ENCODE assay signal across 10 mouse cellular contexts in genomic region chr10:87016151-87016692, GRCm38 (mm10). TPM values are rescaled to one million over a fixed set of nuclear protein-coding genes. Genes with fewer than 3 reads are reported as not detected.
DNase-seq lines count a peak whose midpoint lies in the region; ATAC-seq and TF ChIP-seq lines count a peak whose summit lies in the region.
"Had no signal": no experiment of that assay in that cellular context is flagged by ENCODE, and none has a peak within 500 bp of the region (broad histone marks: within the 10 kb centered on the region; RNA-seq: fewer than 3 reads in every experiment).

No protein-coding gene starts in this region.

- WGBS in heart, embryonic 14.5 days, result 25% methylated on average over 9 of the region's 9 CpGs
- WGBS in forebrain, embryonic 13.5 days, result 10% methylated on average over 9 of the region's 9 CpGs
- 31% methylated on average over 9 of the region's 9 CpGs for WGBS in midbrain, embryonic 11.5 days

- 0 out of 2 replicates have a peak, but pooled peaks cover 3% of the 10 kb centered on the region for H3K27me3 ChIP-seq in heart, embryonic 14.5 days (ENCODE audit: control insufficient read depth, insufficient read depth, low read length)
- H3K27me3 ChIP-seq in CH12.LX (replicated peaks), result no peaks in the 10 kb centered on the region
- 0 out of 2 replicates have a peak, but pooled peaks cover 2% of the 10 kb centered on the region for H3K27me3 ChIP-seq in forebrain, embryonic 13.5 days
- H3K27me3 ChIP-seq in midbrain, embryonic 11.5 days (ENCODE audit: control insufficient read depth, insufficient read depth, low read length), result no peaks in the 10 kb centered on the region
- H3K27me3 ChIP-seq: liver, embryonic 15.5 days had no signal

- TF ChIP-seq RAD21 in CH12.LX (IDR thresholded peaks at IDR 0.05; ENCODE audit: low read depth, low read length), result no peak

- H3K9me3 ChIP-seq in heart, embryonic 14.5 days (ENCODE audit: control insufficient read depth, low read length), result no peaks in the 10 kb centered on the region
- H3K9me3 ChIP-seq in CH12.LX (replicated peaks; ENCODE audit: low read length), result no peaks in the 10 kb centered on the region
- no peaks in the 10 kb centered on the region for H3K9me3 ChIP-seq in forebrain, embryonic 13.5 days (replicated peaks)
- H3K9me3 ChIP-seq in midbrain, embryonic 11.5 days (ENCODE audit: control insufficient read depth, low read length), result no peaks in the 10 kb centered on the region
- H3K9me3 ChIP-seq: liver, embryonic 15.5 days had no signal

- H3K27ac ChIP-seq in heart, embryonic 14.5 days (replicated peaks in 1 of 2; ENCODE audit: control insufficient read depth in 1 of 2, insufficient read depth in 1 of 2, low read depth in 2 of 2, low read length in 2 of 2), result no peak overlapping the region
- no peak overlapping the region for H3K27ac ChIP-seq in CH12.LX (ENCODE audit: insufficient read depth, low read depth)
- H3K27ac ChIP-seq in forebrain, embryonic 13.5 days, result no peak overlapping the region
- H3K27ac ChIP-seq in midbrain, embryonic 11.5 days (ENCODE audit: low read depth, low read length), result no peak overlapping the region
- H3K27ac ChIP-seq: liver, embryonic 15.5 days had no signal

- no peak for DNase-seq in heart, postnatal 25 days (ENCODE audit: low spot score)
- no peak for DNase-seq in CH12.LX (ENCODE audit: extremely low read depth)
- peak; percentile 89 for DNase-seq in midbrain, embryonic 11.5 days (ENCODE audit: low spot score, missing footprints)
- no peak for DNase-seq in right cerebral cortex, postnatal 25 days
- DNase-seq: gastrocnemius, postnatal 10 days had no signal

- H3K36me3 ChIP-seq in heart, embryonic 14.5 days (ENCODE audit: control insufficient read depth, insufficient read depth, low read length), result no peaks in the 10 kb centered on the region
- no peaks in the 10 kb centered on the region for H3K36me3 ChIP-seq in CH12.LX (replicated peaks in 1 of 2; ENCODE audit: control insufficient read depth in 1 of 2, insufficient read depth in 1 of 2, low read length in 1 of 2)
- no peaks in the 10 kb centered on the region for H3K36me3 ChIP-seq in forebrain, embryonic 13.5 days (ENCODE audit: poor library complexity, severe bottlenecking)
- H3K36me3 ChIP-seq in midbrain, embryonic 11.5 days (ENCODE audit: control insufficient read depth, insufficient read depth, low read length), result no peaks in the 10 kb centered on the region
- H3K36me3 ChIP-seq: liver, embryonic 15.5 days had no signal

- no peak for TF ChIP-seq EP300 in CH12.LX (IDR thresholded peaks at IDR 0.05; ENCODE audit: low read length)

- peak; percentile 31; the same call in 1 of the 2 replicates for ATAC-seq in heart, embryonic 14.5 days (ENCODE audit: insufficient number of reproducible peaks, insufficient read depth, low FRiP score, low read depth)
- peak; percentile 63 for ATAC-seq in forebrain, embryonic 13.5 days
- ATAC-seq in midbrain, embryonic 11.5 days (ENCODE audit: low FRiP score), result peak; percentile 84
- ATAC-seq in erythroid progenitor cell, adult 5-6 weeks (replicated peaks; ENCODE audit: low FRiP score, poor library complexity, severe bottlenecking), result no peak
- ATAC-seq in CD4-positive, CD25-positive, alpha-beta regulatory T cell, adult 4 months, result no peak

- H3K4me2 ChIP-seq in heart, embryonic 14.5 days (ENCODE audit: low read length), result no peak overlapping the region
- no peak overlapping the region for H3K4me2 ChIP-seq in CH12.LX (ENCODE audit: insufficient read depth, low read depth, poor library complexity, severe bottlenecking)
- H3K4me2 ChIP-seq in forebrain, embryonic 13.5 days, result peak overlapping the region; percentile 13; the same call in 1 of the 2 replicates
- no peak overlapping the region for H3K4me2 ChIP-seq in midbrain, embryonic 11.5 days
- H3K4me2 ChIP-seq: liver, embryonic 15.5 days had no signal

- TF ChIP-seq POLR2A in CH12.LX (IDR thresholded peaks at IDR 0.05; ENCODE audit: low read depth, low read length), result no peak

- H3K4me3 ChIP-seq in heart, embryonic 14.5 days (ENCODE audit: control insufficient read depth in 1 of 2, insufficient read depth in 1 of 2, low read depth in 1 of 2, low read length in 2 of 2), result no peak overlapping the region
- H3K4me3 ChIP-seq in CH12.LX (replicated peaks in 1 of 3; ENCODE audit: low read depth in 2 of 3, low read length in 2 of 3, poor library complexity in 1 of 3), result no peak overlapping the region
- H3K4me3 ChIP-seq in forebrain, embryonic 13.5 days, result no peak overlapping the region
- no peak overlapping the region for H3K4me3 ChIP-seq in midbrain, embryonic 11.5 days (ENCODE audit: low read depth, low read length)
- H3K4me3 ChIP-seq: liver, embryonic 15.5 days had no signal

- no peaks in the 10 kb centered on the region for H3K79me2 ChIP-seq in CH12.LX (replicated peaks; ENCODE audit: control insufficient read depth, extremely low read depth, insufficient read depth, poor library complexity, severe bottlenecking)

- no peak overlapping the region for H3K9ac ChIP-seq in heart, embryonic 14.5 days (ENCODE audit: low read length)
- no peak overlapping the region for H3K9ac ChIP-seq in CH12.LX (ENCODE audit: insufficient read depth, low read depth)
- no peak overlapping the region for H3K9ac ChIP-seq in forebrain, embryonic 13.5 days
- H3K9ac ChIP-seq in midbrain, embryonic 11.5 days (ENCODE audit: low read length), result no peak overlapping the region
- H3K9ac ChIP-seq: liver, embryonic 15.5 days had no signal

- peaks cover 5 to 14% of the 10 kb centered on the region in 2 experiments for H3K4me1 ChIP-seq in heart, embryonic 14.5 days (ENCODE audit: control insufficient read depth in 2 of 2, insufficient read depth in 2 of 2, low read length in 2 of 2)
- 0 out of 4 replicates have a peak, but pooled peaks cover 0 to 5% of the 10 kb centered on the region in 2 experiments for H3K4me1 ChIP-seq in CH12.LX (ENCODE audit: control insufficient read depth in 1 of 2, insufficient read depth in 2 of 2)
- peaks cover 16% of the 10 kb centered on the region for H3K4me1 ChIP-seq in forebrain, embryonic 13.5 days
- H3K4me1 ChIP-seq in midbrain, embryonic 11.5 days (ENCODE audit: control insufficient read depth, insufficient read depth, low read length), result peaks cover 11% of the 10 kb centered on the region
- H3K4me1 ChIP-seq: liver, embryonic 15.5 days had no signal

- TF ChIP-seq CTCF in CH12.LX (conservative IDR thresholded peaks at IDR 0.05 in 1 of 2, IDR thresholded peaks at IDR 0.05 in 1 of 2; ENCODE audit: low read depth in 2 of 2, low read length in 2 of 2), result no peak

- dilution Hi-C loops in CH12.LX (cut with MboI; ENCODE audit: extremely low pct_ligation_motif_present, extremely low pct_unique_long_range_greater_than_20kb, low sequenced_read_pairs), result no loop called here

- in situ Hi-C loops in CH12.LX (cut with MboI; ENCODE audit: low pct_ligation_motif_present, low pct_unique_long_range_greater_than_20kb, low sequenced_read_pairs), result no loop called here

- intact Hi-C loops in heart, postnatal 25 days (cut with DNase I), result no loop called here

TF ChIP-seq in CH12.LX, 34 proteins besides CTCF, POLR2A, EP300 and RAD21:
- TF ChIP-seq MAX (IDR thresholded peaks at IDR 0.05; ENCODE audit: low read length) (no peak), USF2 (conservative IDR thresholded peaks at IDR 0.05; ENCODE audit: low read depth, low read length) (peak; percentile 23; the same call in 1 of the 2 replicates), USF1 (IDR thresholded peaks at IDR 0.05; ENCODE audit: low read depth, low read length) (peak; percentile 15; the same call in 1 of the 2 replicates), BHLHE40 (IDR thresholded peaks at IDR 0.05; ENCODE audit: low read depth, low read length) (peak; percentile 45; the same call in 1 of the 2 replicates)

RNA-seq across cellular contexts. Expression of gene Stab2, which starts 8.4 kb away (rescaled TPM):
- 0.59 and 0.89 TPM in 2 replicates for polyA plus RNA-seq in heart, embryonic 14.5 days (2014; fragmentation: Nextera tagmentation; extraction: Ambion mirVana)
- under 1 TPM; 0.08 to 0.20 TPM for total RNA-seq in heart, postnatal 25 days (2021)
- total RNA-seq in CH12.LX (2012; rRNA removed) (not detected in 2 replicates), CH12.LX (2014; rRNA removed) (not detected in 2 replicates)
- 0.09 and 0.12 TPM in 2 replicates for polyA plus RNA-seq in CH12.LX (2012; ENCODE audit: insufficient read length, low read depth)
- polyA plus RNA-seq in forebrain, embryonic 13.5 days (2015; fragmentation: Nextera tagmentation; extraction: Ambion mirVana), result 0.09 TPM in 1 of 2 replicates, not detected in the other
- polyA plus RNA-seq in midbrain, embryonic 11.5 days (2014; fragmentation: Nextera tagmentation; extraction: Ambion mirVana), result 0.25 and 0.26 TPM in 2 replicates
- 0.84 and 20.2 TPM in 2 replicates for total RNA-seq in erythroid progenitor cell, adult 5-6 weeks (2015; ENCODE audit: low replicate concordance)
- 0.15 and 1.4 TPM in 2 replicates for total RNA-seq in erythroid progenitor cell, adult 5-6 weeks (2017; ENCODE audit: low replicate concordance)
- under 1 TPM; 0.46 to 0.56 TPM for polyA plus RNA-seq in CD4-positive, CD25-positive, alpha-beta regulatory T cell, adult 4 months (2017; shearing (Covaris generic))

RNA-seq across cellular contexts. Expression of gene 1700113H08Rik, which starts 41.6 kb away (rescaled TPM):
- polyA plus RNA-seq in heart, embryonic 14.5 days (2014; fragmentation: Nextera tagmentation; extraction: Ambion mirVana), result not detected in 2 replicates
- total RNA-seq in heart, postnatal 25 days (2021), result not detected
- total RNA-seq in CH12.LX (2012; rRNA removed) (not detected in 2 replicates), CH12.LX (2014; rRNA removed) (not detected in 2 replicates)
- polyA plus RNA-seq in CH12.LX (2012; ENCODE audit: insufficient read length, low read depth), result not detected in 2 replicates
- polyA plus RNA-seq in forebrain, embryonic 13.5 days (2015; fragmentation: Nextera tagmentation; extraction: Ambion mirVana), result 0.19 and 0.28 TPM in 2 replicates
- 0.29 TPM in 1 of 2 replicates, not detected in the other for polyA plus RNA-seq in midbrain, embryonic 11.5 days (2014; fragmentation: Nextera tagmentation; extraction: Ambion mirVana)
- 2.2 TPM in 1 of 2 replicates, not detected in the other for total RNA-seq in erythroid progenitor cell, adult 5-6 weeks (2015; ENCODE audit: low replicate concordance)
- total RNA-seq in erythroid progenitor cell, adult 5-6 weeks (2017; ENCODE audit: low replicate concordance), result not detected in 2 replicates
- polyA plus RNA-seq in CD4-positive, CD25-positive, alpha-beta regulatory T cell, adult 4 months (2017; shearing (Covaris generic)), result not detected
- polyA plus RNA-seq: liver, embryonic 15.5 days had no signal

Comparison
In these comparisons a context has a peak if more than half of its experiments do, and no peak if none do; other contexts are left out.
1. ATAC-seq: peak in heart, embryonic 14.5 days (single experiment), forebrain, embryonic 13.5 days (single experiment) and midbrain, embryonic 11.5 days (single experiment); none in erythroid progenitor cell, adult 5-6 weeks (single experiment) and CD4-positive, CD25-positive, alpha-beta regulatory T cell, adult 4 months (single experiment).